Mouse (Mus musculus) CH12.LX (cell line): Measurements from ENCODE around the gene Pxt1.

Source experiments
- CHD1 ChIP-seq: IDR thresholded peaks from 2 replicates; pipeline ENCODE4 v1.6.1; 2012; ENCODE audit warnings: low read depth, low read length, improper control_type of control experiment, inconsistent platforms
- CHD2 ChIP-seq: IDR thresholded peaks from 2 replicates; pipeline ENCODE4 v1.6.1; 2011; ENCODE audit warnings: low read length, improper control_type of control experiment
- CTCF ChIP-seq, 2 experiments: IDR thresholded peaks in 1 of 2; conservative IDR thresholded peaks in 1 of 2; 2 replicates each; pipeline ENCODE4 v1.5.1; 2011 to 2012; ENCODE audit warnings: low read depth in 2 of 2, low read length in 2 of 2, improper control_type of control experiment in 1 of 2, inconsistent platforms in 1 of 2, mild to moderate bottlenecking in 1 of 2, moderate library complexity in 1 of 2
- EP300 ChIP-seq: IDR thresholded peaks from 2 replicates; pipeline ENCODE4 v1.6.1; 2011; ENCODE audit warnings: low read length, improper control_type of control experiment
- MAFK ChIP-seq: IDR thresholded peaks from 2 replicates; pipeline ENCODE4 v1.6.1; 2011; ENCODE audit warnings: low read length, improper control_type of control experiment; ENCODE audit not compliant: insufficient replicate concordance
- MXI1 ChIP-seq: IDR thresholded peaks from 2 replicates; pipeline ENCODE4 v1.6.1; 2011; ENCODE audit warnings: mild to moderate bottlenecking, low read depth, low read length, improper control_type of control experiment
- RAD21 ChIP-seq: IDR thresholded peaks from 2 replicates; pipeline ENCODE4 v1.6.1; 2011; ENCODE audit warnings: low read depth, mild to moderate bottlenecking, low read length, improper control_type of control experiment, moderate library complexity
- ZC3H11A ChIP-seq: IDR thresholded peaks from 2 replicates; pipeline ENCODE4 v1.6.1; 2012; ENCODE audit warnings: low read depth, mild to moderate bottlenecking, inconsistent platforms, low read length, improper control_type of control experiment

- TF ChIP-seq MXI1, result no peak
- no peak for TF ChIP-seq EP300
- no peak for TF ChIP-seq CTCF (conservative IDR thresholded peaks at IDR 0.05 in 1 of 2, IDR thresholded peaks at IDR 0.05 in 1 of 2; ENCODE audit: low read depth in 2 of 2, low read length in 2 of 2)
- TF ChIP-seq CHD2, result no peak
- TF ChIP-seq MAFK, result no peak
- TF ChIP-seq ZC3H11A, result no peak
- TF ChIP-seq CHD1, result no peak
- TF ChIP-seq RAD21, result no peak
Observed at GRCm38 (mm10) chr17:28984724-28985420, 41.2 kb upstream of the Pxt1 start.
